Mouse (Mus musculus) heart, embryonic 13.5 days (tissue): ENCODE results near the gene Ptpn11. TPM values are rescaled to one million over a fixed set of nuclear protein-coding genes. Genes with fewer than 3 reads are reported as not detected.

ENCODE experiments used
- ATAC-seq: fragments of 200-750 bp; cut with Nextera tagmentation; 2 replicates; pipeline ENCODE4 v1.8.0; 2017; ENCODE audit warnings: moderate TSS enrichment; ENCODE audit not compliant: insufficient number of reproducible peaks, low FRiP score, low TSS enrichment; ENCODE audit errors: extremely low read depth
- H3K27ac ChIP-seq: fragments of 300-500 bp; sonication (generic); replicated peaks from 2 replicates; pipeline ENCODE4 v1.5.1; 2015; ENCODE audit warnings: moderate library complexity, mild to moderate bottlenecking, inconsistent platforms
- H3K27me3 ChIP-seq: fragments of 300-500 bp; sonication (generic); replicated peaks from 2 replicates; pipeline ENCODE4 v1.6.1; 2015; ENCODE audit warnings: mild to moderate bottlenecking, inconsistent platforms
- H3K36me3 ChIP-seq: fragments of 300-500 bp; sonication (generic); 2 replicates; pipeline ENCODE4 v1.6.1; 2015; ENCODE audit warnings: mild to moderate bottlenecking, inconsistent platforms
- H3K4me1 ChIP-seq: fragments of 300-500 bp; sonication (generic); 2 replicates; pipeline ENCODE4 v1.6.1; 2015; ENCODE audit warnings: inconsistent platforms
- H3K4me2 ChIP-seq: fragments of 300-500 bp; sonication (generic); 2 replicates; pipeline ENCODE4 v1.6.1; 2015; ENCODE audit warnings: inconsistent platforms, mild to moderate bottlenecking, moderate library complexity
- H3K4me3 ChIP-seq: fragments of 300-500 bp; sonication (generic); 2 replicates; pipeline ENCODE4 v1.5.1; 2015; ENCODE audit warnings: moderate library complexity, mild to moderate bottlenecking, inconsistent platforms
- H3K9ac ChIP-seq: fragments of 300-500 bp; sonication (generic); 2 replicates; pipeline ENCODE4 v1.6.1; 2015; ENCODE audit warnings: inconsistent platforms, mild to moderate bottlenecking, moderate library complexity
- H3K9me3 ChIP-seq: fragments of 300-500 bp; sonication (generic); 2 replicates; pipeline ENCODE4 v1.6.1; 2016; ENCODE audit warnings: inconsistent platforms
- WGBS: fragments of 180-500 bp; shearing (Covaris S2); methylation state at CpG from one replicate; pipeline ENCODE4 v1.1.7; 2015; ENCODE audit warnings: mixed read lengths; 5-methylcytosine and 5-hydroxymethylcytosine counted together
- polyA plus RNA-seq: library from polyadenylated mRNA; unstranded; fragments of >200 nt; fragmentation: Nextera tagmentation; extraction: Ambion mirVana; gene quantifications from 2 replicates; pipeline ENCODE4 v1.2.1, GENCODE M21; 2015

Gene Ptpn11
- polyA plus RNA-seq, 1 experiment from 2014 or later: 18.4 TPM

- H3K4me2 ChIP-seq: no peak overlapping the region
- H3K27ac ChIP-seq: no peak overlapping the region
- H3K9me3 ChIP-seq: no peaks in the 10 kb centered on the region
- H3K4me3 ChIP-seq: no peak overlapping the region
- ATAC-seq: no peak
- no peaks in the 10 kb centered on the region for H3K36me3 ChIP-seq
- H3K27me3 ChIP-seq: no peaks in the 10 kb centered on the region
- no peak overlapping the region for H3K9ac ChIP-seq
- no peaks in the 10 kb centered on the region; the same call in 1 of the 2 replicates for H3K4me1 ChIP-seq
- 69% methylated on average over 2 of the region's 2 CpGs for WGBS
Observed at GRCm38 (mm10) chr5:121197337-121197736, 6.1 kb upstream of the Ptpn11 start.

- no peak for ATAC-seq
- Histone ChIP-seq H3K27me3 (no peaks in the 10 kb centered on the region), H3K27ac (no peak overlapping the region), H3K9me3 (no peaks in the 10 kb centered on the region), H3K9ac (no peak overlapping the region), H3K4me3 (no peak overlapping the region), H3K4me2 (no peak overlapping the region), H3K4me1 (peaks cover under 1% of the 10 kb centered on the region; the same call in 1 of the 2 replicates), H3K36me3 (no peaks in the 10 kb centered on the region)
- WGBS: 31% methylated on average over 5 of the region's 5 CpGs
Observed at GRCm38 (mm10) chr5:121196764-121197163, 5.6 kb upstream of the Ptpn11 start.

DNA sequence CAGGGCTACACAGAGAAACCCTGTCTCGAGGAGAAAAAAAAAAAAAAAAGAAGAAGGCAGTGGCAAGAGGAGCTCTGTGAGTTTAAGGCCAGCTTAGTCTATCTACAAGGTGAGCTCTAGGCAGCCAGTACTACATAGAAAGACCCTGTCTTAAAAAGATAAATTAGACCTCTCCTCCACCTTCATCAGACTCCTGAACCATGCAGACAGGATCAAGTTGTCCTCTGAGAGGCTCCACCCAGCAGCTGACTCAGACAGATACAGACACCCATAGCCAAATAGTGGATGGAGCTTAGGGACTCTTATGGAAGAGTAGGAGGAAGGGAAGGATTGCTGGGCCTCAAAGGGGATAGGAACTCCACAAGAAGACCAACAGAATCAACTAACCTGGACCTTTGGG, 3.0 kb upstream of the Ptpn11 start:
- no peak overlapping the region for H3K9ac ChIP-seq
- no peak overlapping the region for H3K4me2 ChIP-seq
- H3K4me3 ChIP-seq: no peak overlapping the region
- 9% methylated on average over 1 of the region's 1 CpGs for WGBS
- no peak for ATAC-seq
- H3K27ac ChIP-seq: no peak overlapping the region
- H3K27me3 ChIP-seq: no peaks in the 10 kb centered on the region
- no peaks in the 10 kb centered on the region for H3K9me3 ChIP-seq
- H3K36me3 ChIP-seq: no peaks in the 10 kb centered on the region
- H3K4me1 ChIP-seq: peaks cover 16% of the 10 kb centered on the region

GRCm38 (mm10) chr5:121191584-121191906, 348 bp upstream of the Ptpn11 start:
- ATAC-seq: no peak
- H3K27ac ChIP-seq: peak overlapping the region; percentile 91
- no peaks in the 10 kb centered on the region for H3K36me3 ChIP-seq
- H3K4me3 ChIP-seq: peak overlapping the region; percentile 93
- no peaks in the 10 kb centered on the region for H3K9me3 ChIP-seq
- H3K4me2 ChIP-seq: peak overlapping the region; percentile 87
- peak overlapping the region; percentile 98 for H3K9ac ChIP-seq
- H3K4me1 ChIP-seq: peaks cover 42% of the 10 kb centered on the region
- 11% methylated on average over 17 of the region's 17 CpGs for WGBS
- H3K27me3 ChIP-seq: no peaks in the 10 kb centered on the region

DNA sequence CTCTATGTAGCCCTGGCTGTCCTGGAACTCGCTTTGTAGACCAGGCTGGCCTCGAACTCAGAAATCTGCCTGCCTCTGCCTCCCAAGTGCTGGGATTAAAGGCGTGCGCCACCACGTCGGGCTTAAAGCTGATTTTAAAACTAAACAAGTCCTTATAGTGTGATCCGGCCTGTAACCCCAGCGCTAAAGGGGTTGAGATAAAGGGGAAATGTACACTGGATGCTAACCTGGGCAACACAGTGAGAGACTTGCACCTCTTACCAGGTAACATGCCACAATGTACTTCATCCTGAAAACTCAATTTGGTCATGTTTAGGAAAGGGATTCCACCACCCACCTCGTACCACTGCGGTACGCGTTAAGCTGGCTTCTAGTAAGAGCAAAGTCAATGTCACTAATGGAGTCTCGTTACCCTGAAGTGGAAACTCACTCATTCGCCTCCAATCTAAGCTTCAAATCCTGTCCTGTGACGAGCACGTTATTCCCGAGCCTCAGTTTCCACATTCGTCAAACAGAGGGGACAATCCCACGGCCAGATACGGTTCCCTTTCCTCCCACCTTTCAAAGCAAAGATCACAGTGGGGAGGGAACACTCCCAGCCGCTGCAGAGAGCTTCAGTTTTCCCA, 874 bp downstream of the Ptpn11 start:
- no peaks in the 10 kb centered on the region for H3K36me3 ChIP-seq
- H3K9ac ChIP-seq: peak overlapping the region; percentile 98
- peak overlapping the region; percentile 93 for H3K4me3 ChIP-seq
- WGBS: 22% methylated on average over 21 of the region's 21 CpGs
- no peaks in the 10 kb centered on the region for H3K9me3 ChIP-seq
- no peak for ATAC-seq
- peak overlapping the region; percentile 91 for H3K27ac ChIP-seq
- peaks cover 54% of the 10 kb centered on the region for H3K4me1 ChIP-seq
- H3K4me2 ChIP-seq: peak overlapping the region; percentile 87
- no peaks in the 10 kb centered on the region for H3K27me3 ChIP-seq

GRCm38 (mm10) chr5:121189182-121189581, 2.0 kb downstream of the Ptpn11 start:
- Histone ChIP-seq H3K4me2 (peak overlapping the region; percentile 56), H3K9ac (peak overlapping the region; percentile 34), H3K9me3 (no peaks in the 10 kb centered on the region), H3K4me3 (peak overlapping the region; percentile 24), H3K27me3 (no peaks in the 10 kb centered on the region), H3K27ac (no peak overlapping the region; the same call in 1 of the 2 replicates), H3K4me1 (peaks cover 65% of the 10 kb centered on the region), H3K36me3 (no peaks in the 10 kb centered on the region)
- 61% methylated on average over 9 of the region's 9 CpGs for WGBS
- ATAC-seq: no peak

DNA sequence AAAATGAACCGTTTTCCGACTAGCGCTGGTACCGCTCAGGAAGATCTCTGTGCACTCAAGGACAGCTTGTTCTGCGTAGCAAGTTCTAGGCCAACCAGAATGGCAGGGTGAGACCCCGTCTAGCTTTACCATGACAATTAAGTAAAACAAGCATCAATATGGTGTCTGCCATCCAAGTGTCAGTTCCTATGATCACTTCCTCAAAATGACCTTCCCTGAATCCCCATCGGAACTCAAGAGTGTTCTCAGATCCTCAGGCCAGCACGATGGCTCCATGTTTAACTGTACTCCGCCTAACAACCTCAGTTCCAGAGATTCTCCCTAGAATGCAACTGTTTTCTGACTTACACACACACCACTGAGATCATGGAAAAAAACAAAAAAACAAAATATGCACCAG, 2.9 kb downstream of the Ptpn11 start:
- ATAC-seq: no peak
- peak overlapping the region; percentile 23 for H3K4me2 ChIP-seq
- 82% methylated on average over 9 of the region's 9 CpGs for WGBS

GRCm38 (mm10) chr5:121187580-121188001, 3.6 kb downstream of the Ptpn11 start:
- no peaks in the 10 kb centered on the region for H3K36me3 ChIP-seq
- H3K4me1 ChIP-seq: peaks cover 81% of the 10 kb centered on the region
- H3K27me3 ChIP-seq: no peaks in the 10 kb centered on the region
- H3K9ac ChIP-seq: peak overlapping the region; percentile 63
- peak overlapping the region; percentile 84 for H3K27ac ChIP-seq
- no peak overlapping the region for H3K4me3 ChIP-seq
- WGBS: 74% methylated on average over 8 of the region's 8 CpGs
- peak overlapping the region; percentile 23 for H3K4me2 ChIP-seq
- ATAC-seq: no peak
- H3K9me3 ChIP-seq: no peaks in the 10 kb centered on the region

More for the DNA sequence above, 2.9 kb downstream of the Ptpn11 start:
- H3K27me3 ChIP-seq: no peaks in the 10 kb centered on the region
- no peak overlapping the region for H3K4me3 ChIP-seq
- no peaks in the 10 kb centered on the region for H3K36me3 ChIP-seq
- H3K4me1 ChIP-seq: peaks cover 75% of the 10 kb centered on the region
- H3K9me3 ChIP-seq: no peaks in the 10 kb centered on the region
- peak overlapping the region; percentile 63; the same call in 1 of the 2 replicates for H3K9ac ChIP-seq
- peak overlapping the region; percentile 84; the same call in 1 of the 2 replicates for H3K27ac ChIP-seq

GRCm38 (mm10) chr5:121184945-121185551, 6.1 kb downstream of the Ptpn11 start:
- Histone ChIP-seq H3K9me3 (no peaks in the 10 kb centered on the region), H3K4me1 (peaks cover 97% of the 10 kb centered on the region), H3K4me3 (peak overlapping the region; percentile 15), H3K36me3 (no peaks in the 10 kb centered on the region), H3K27me3 (no peaks in the 10 kb centered on the region), H3K4me2 (peak overlapping the region; percentile 56), H3K27ac (peak overlapping the region; percentile 84), H3K9ac (peak overlapping the region; percentile 67)
- peak; percentile 52 for ATAC-seq
- WGBS: 4% methylated on average over 11 of the region's 11 CpGs

DNA sequence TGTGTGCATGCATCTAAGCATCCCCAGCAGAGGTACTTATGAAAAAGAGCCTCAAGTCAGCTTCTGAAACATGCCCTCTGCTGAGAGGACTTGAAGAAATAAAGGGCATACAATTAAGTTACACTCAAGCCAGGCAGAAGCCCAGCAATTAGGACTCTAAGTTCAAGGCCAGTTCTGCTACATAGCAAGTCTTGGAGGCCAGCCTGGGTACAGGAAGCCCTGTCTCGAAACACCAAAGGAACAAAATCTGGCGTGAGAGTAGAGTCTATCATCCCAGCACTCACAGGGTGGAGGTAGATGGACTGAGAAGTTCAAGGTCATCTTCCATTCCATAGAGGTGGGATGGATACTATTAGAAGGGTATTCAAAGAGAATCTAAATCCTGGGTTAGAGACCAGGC, 6.8 kb downstream of the Ptpn11 start:
- ATAC-seq: no peak
- Histone ChIP-seq H3K4me2 (peak overlapping the region; percentile 56), H3K9me3 (no peaks in the 10 kb centered on the region), H3K4me3 (peak overlapping the region; percentile 15; the same call in 1 of the 2 replicates), H3K36me3 (no peaks in the 10 kb centered on the region), H3K27ac (peak overlapping the region; percentile 84), H3K4me1 (peaks cover 98% of the 10 kb centered on the region), H3K27me3 (no peaks in the 10 kb centered on the region), H3K9ac (peak overlapping the region; percentile 67)
- 49% methylated on average over 2 of the region's 2 CpGs for WGBS

DNA sequence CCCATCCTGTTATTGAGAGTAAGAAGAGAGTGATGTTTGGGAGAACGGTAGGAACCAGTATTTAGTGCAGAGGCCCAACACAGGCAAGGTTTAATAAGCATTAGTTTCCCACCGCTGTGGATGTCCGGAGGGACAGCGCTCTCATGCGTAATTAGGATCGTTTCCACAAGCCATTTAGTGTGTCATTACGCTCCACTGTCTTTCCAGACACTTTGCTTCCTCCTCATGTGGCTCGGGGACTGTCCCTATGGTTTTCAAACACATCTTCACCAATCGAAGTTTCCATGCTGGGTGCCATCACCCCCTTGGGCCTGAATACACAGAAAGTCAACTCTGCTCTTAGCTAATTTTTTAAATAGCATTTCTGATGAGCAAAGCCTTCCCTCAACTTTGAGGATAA, 7.9 kb downstream of the Ptpn11 start:
- no peaks in the 10 kb centered on the region for H3K27me3 ChIP-seq
- H3K9me3 ChIP-seq: no peaks in the 10 kb centered on the region
- peaks cover 98% of the 10 kb centered on the region for H3K4me1 ChIP-seq
- H3K27ac ChIP-seq: peak overlapping the region; percentile 84; the same call in 1 of the 2 replicates
- H3K4me3 ChIP-seq: no peak overlapping the region
- no peaks in the 10 kb centered on the region for H3K36me3 ChIP-seq
- WGBS: 79% methylated on average over 9 of the region's 9 CpGs
- no peak overlapping the region for H3K9ac ChIP-seq
- no peak overlapping the region for H3K4me2 ChIP-seq
- ATAC-seq: no peak
